Mouse (Mus musculus) liver, embryonic 15.5 days (tissue): Measurements from ENCODE around the gene Uqcrfs1. TPM values are rescaled to one million over a fixed set of nuclear protein-coding genes. Genes with fewer than 3 reads are reported as not detected.

Experiments
- ATAC-seq: fragments of 200-750 bp; cut with Nextera tagmentation; 2 replicates; pipeline ENCODE4 v1.8.0; 2017; ENCODE audit warnings: moderate number of reproducible peaks, mild to moderate bottlenecking, moderate library complexity; ENCODE audit not compliant: insufficient read depth
- H3K27ac ChIP-seq: fragments of 300-500 bp; sonication (generic); replicated peaks from 2 replicates; pipeline ENCODE4 v1.5.1; 2015; ENCODE audit warnings: mild to moderate bottlenecking, inconsistent platforms
- H3K27me3 ChIP-seq: fragments of 300-500 bp; sonication (generic); 2 replicates; pipeline ENCODE4 v1.6.1; 2015; ENCODE audit warnings: mild to moderate bottlenecking, inconsistent platforms
- H3K36me3 ChIP-seq: fragments of 300-500 bp; sonication (generic); replicated peaks from 2 replicates; pipeline ENCODE4 v1.6.1; 2015; ENCODE audit warnings: moderate library complexity, mild to moderate bottlenecking, inconsistent platforms
- H3K4me1 ChIP-seq: fragments of 300-500 bp; sonication (generic); replicated peaks from 2 replicates; pipeline ENCODE4 v1.6.1; 2015; ENCODE audit warnings: inconsistent platforms
- H3K4me2 ChIP-seq: fragments of 300-500 bp; sonication (generic); 2 replicates; pipeline ENCODE4 v1.6.1; 2015; ENCODE audit warnings: moderate library complexity, mild to moderate bottlenecking, inconsistent platforms
- H3K4me3 ChIP-seq: fragments of 300-500 bp; sonication (generic); replicated peaks from 2 replicates; pipeline ENCODE4 v1.5.1; 2015; ENCODE audit warnings: mild to moderate bottlenecking, inconsistent platforms
- H3K9ac ChIP-seq: fragments of 300-500 bp; sonication (generic); 2 replicates; pipeline ENCODE4 v1.6.1; 2015; ENCODE audit warnings: moderate library complexity, mild to moderate bottlenecking, inconsistent platforms
- H3K9me3 ChIP-seq: fragments of 300-500 bp; sonication (generic); replicated peaks from 2 replicates; pipeline ENCODE4 v1.6.1; 2016; ENCODE audit warnings: inconsistent platforms
- WGBS: fragments of 180-500 bp; shearing (Covaris S2); methylation state at CpG from one replicate; pipeline ENCODE4 v1.1.7; 2015; ENCODE audit warnings: mixed read lengths; ENCODE audit not compliant: insufficient replicate concordance; 5-methylcytosine and 5-hydroxymethylcytosine counted together
- polyA plus RNA-seq: library from polyadenylated mRNA; unstranded; fragments of >200 nt; fragmentation: Nextera tagmentation; extraction: Ambion mirVana; gene quantifications from 2 replicates; pipeline ENCODE4 v1.2.1, GENCODE M21; 2015

The Uqcrfs1 gene
- 164 and 165 TPM in 2 replicates for polyA plus RNA-seq

DNA sequence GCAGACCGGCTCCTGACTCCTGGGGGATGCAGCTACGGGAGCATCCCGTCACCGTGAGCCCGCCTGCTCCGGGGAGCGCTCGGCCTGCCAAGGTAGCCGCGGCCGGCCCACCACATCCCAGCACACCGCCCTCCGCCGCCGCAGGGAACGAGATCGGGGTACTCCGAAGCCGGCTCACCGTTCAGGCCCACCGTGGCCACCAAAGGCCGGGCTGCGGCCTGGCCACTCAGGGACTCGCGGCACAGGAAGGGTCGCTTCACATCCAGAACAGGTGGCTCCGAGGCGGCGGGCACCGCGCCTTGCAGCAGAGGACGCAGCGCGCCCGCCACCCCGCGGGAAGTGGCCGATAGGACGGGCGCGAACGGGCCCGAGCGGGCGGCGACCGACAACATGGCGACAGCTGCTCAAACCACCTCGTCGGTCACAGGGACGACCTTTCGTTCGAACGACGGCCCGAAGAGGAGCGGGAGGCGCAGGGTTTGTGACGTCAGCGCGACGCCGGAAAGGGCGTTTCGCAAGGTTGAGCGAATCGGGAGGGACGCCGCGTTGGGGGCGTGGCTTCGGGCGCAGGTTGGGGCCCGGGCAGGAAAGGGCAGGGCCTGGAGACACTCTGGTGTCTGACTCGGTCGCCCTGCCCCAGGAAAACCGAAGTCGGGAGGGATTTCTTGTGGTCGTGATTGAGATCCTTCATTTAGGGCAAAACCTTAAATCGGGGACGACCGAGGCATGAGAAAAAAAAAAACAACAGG lies at the start of gene Uqcrfs1:
Gene Uqcrfs1 (minus strand): TSS at position 507 of the 749 bp plus-strand sequence.
- peak; percentile 98 for ATAC-seq
- peaks cover 26% of the 10 kb centered on the region for H3K4me1 ChIP-seq
- H3K9me3 ChIP-seq = no peaks in the 10 kb centered on the region
- H3K4me3 ChIP-seq = peak within 1 kb of the TSS; percentile 99
- WGBS = under 1% methylated on average over 82 of the region's 82 CpGs
- peaks cover 8% of the 10 kb centered on the region for H3K36me3 ChIP-seq
- H3K27ac ChIP-seq = peak within 1 kb of the TSS; percentile 86
- no peaks in the 10 kb centered on the region for H3K27me3 ChIP-seq
- peak within 1 kb of the TSS; percentile 93 for H3K9ac ChIP-seq
- peak within 1 kb of the TSS; percentile 80 for H3K4me2 ChIP-seq

DNA sequence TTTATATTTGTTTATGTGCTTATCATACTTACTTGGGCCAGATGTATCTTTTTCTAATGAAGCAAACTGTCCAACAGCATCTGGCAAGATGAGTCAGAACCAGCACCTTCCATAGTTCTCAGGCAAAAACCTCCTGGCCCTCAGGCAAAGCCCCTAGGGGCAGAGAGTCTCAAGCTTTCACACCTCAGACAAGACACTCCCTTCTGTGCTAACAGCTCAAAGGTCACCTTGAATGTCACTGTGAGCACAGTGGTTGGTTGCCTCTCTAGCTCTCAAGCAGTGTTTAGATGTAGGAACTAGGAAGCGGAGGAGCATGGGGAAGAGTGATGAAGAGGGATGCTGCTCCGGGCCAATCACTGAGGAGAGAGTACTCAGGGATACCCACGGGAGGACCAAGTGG lies 40.6 kb upstream of the Uqcrfs1 start:
- Histone ChIP-seq H3K4me3 (no peak overlapping the region), H3K27me3 (no peaks in the 10 kb centered on the region), H3K4me2 (no peak overlapping the region), H3K27ac (no peak overlapping the region), H3K4me1 (no peaks in the 10 kb centered on the region), H3K36me3 (no peaks in the 10 kb centered on the region), H3K9me3 (no peaks in the 10 kb centered on the region), H3K9ac (no peak overlapping the region)
- WGBS = 67% methylated on average over 3 of the region's 3 CpGs
- ATAC-seq = no peak

DNA sequence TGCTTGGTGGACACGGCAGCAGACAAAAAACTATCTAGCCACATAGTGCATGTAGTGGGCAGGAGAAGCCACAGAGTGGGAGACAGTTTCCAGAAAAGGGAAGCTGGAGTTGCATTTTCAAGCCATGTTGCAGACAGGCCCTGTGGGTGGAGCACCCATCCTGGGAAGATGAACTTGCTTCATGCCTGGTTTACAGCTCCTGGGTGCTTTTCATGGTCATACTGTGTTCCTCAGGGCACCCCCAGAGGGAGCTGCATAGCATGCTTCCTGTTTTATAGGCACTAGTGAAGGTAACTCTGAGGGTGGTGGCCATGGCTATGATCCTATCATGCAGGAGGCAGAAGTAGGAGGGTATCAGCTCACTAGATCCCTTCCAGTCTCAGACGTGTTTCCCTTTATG lies 37.4 kb upstream of the Uqcrfs1 start:
- ATAC-seq = no peak
- H3K9me3 ChIP-seq = no peaks in the 10 kb centered on the region
- H3K27ac ChIP-seq = no peak overlapping the region
- H3K27me3 ChIP-seq = no peaks in the 10 kb centered on the region
- no peaks in the 10 kb centered on the region for H3K36me3 ChIP-seq
- H3K9ac ChIP-seq = no peak overlapping the region
- no peak overlapping the region for H3K4me3 ChIP-seq
- H3K4me2 ChIP-seq = no peak overlapping the region
- H3K4me1 ChIP-seq = no peaks in the 10 kb centered on the region
- WGBS = 25% methylated on average over 2 of the region's 2 CpGs

DNA sequence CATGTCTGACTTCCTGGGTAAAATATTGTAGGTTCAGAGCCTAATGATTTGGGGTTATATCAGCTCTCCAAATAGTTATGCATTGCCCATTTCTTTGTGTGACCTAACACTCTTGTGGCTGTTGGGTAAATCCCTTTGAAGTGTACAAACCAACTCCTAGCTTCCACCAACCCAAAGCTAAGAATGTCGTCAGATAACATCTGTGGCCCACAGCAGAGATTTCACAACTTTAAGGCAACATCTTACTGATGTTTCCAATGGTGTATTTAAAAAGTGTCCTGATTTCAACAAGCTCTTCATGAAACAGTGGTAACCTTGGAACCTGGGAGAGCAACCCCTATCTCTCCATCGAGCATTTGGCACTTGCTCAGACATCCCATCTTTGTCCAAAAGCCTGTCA lies 33.6 kb upstream of the Uqcrfs1 start:
- H3K27ac ChIP-seq = no peak overlapping the region
- no peaks in the 10 kb centered on the region for H3K4me1 ChIP-seq
- ATAC-seq = no peak
- no peak overlapping the region for H3K4me2 ChIP-seq
- H3K9ac ChIP-seq = no peak overlapping the region
- H3K4me3 ChIP-seq = no peak overlapping the region
- WGBS = 42% methylated on average over 2 of the region's 2 CpGs
- H3K9me3 ChIP-seq = no peaks in the 10 kb centered on the region
- no peaks in the 10 kb centered on the region for H3K36me3 ChIP-seq
- H3K27me3 ChIP-seq = no peaks in the 10 kb centered on the region

DNA sequence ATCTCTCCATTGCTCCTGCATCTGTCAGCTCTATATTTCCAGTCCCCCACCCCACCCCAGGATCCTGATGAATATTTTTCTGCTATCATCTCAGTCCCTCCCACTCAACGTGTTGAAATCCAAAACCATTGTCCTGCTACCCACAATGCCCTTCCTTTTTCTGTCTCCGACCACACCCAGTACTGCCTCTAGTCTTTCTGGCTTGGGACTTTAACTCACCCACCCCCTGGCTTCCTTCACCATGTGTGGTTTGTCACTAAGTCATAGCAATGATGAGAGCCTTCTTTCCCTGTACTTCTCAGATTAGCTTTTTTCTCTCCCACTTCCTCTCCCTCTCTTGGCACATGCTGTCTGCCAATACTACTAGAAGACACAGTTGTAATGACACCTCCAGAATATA lies 31.7 kb upstream of the Uqcrfs1 start:
- no peaks in the 10 kb centered on the region for H3K9me3 ChIP-seq
- ATAC-seq = no peak
- 35% methylated on average over 2 of the region's 2 CpGs for WGBS

DNA sequence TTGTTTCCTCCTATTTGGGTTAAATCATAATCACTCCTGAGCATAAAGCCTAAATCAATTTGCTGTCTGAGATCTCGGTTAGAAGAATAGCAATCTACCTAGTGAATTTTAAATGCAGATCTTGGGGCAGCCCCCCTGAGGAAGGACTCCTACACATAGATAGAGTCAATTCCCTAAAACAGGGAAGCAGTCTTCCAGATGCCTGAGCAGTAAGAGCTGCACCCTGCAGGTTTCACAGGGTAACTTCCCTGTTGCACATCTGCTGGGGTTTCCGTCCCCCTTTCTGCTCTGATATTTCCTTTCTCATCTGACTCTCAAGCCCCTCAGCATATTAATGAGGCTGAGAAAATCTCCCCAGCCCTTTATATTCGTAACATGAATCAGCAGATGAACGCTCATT lies 27.8 kb upstream of the Uqcrfs1 start:
- no peak overlapping the region for H3K4me2 ChIP-seq
- no peaks in the 10 kb centered on the region for H3K36me3 ChIP-seq
- H3K27ac ChIP-seq = no peak overlapping the region
- no peak for ATAC-seq
- H3K4me1 ChIP-seq = no peaks in the 10 kb centered on the region
- no peak overlapping the region for H3K4me3 ChIP-seq
- 43% methylated on average over 4 of the region's 4 CpGs for WGBS
- no peaks in the 10 kb centered on the region for H3K9me3 ChIP-seq
- no peaks in the 10 kb centered on the region for H3K27me3 ChIP-seq
- no peak overlapping the region for H3K9ac ChIP-seq

More for the DNA sequence above, 31.7 kb upstream of the Uqcrfs1 start:
- Histone ChIP-seq H3K36me3 (no peaks in the 10 kb centered on the region), H3K27me3 (no peaks in the 10 kb centered on the region), H3K9ac (no peak overlapping the region), H3K4me2 (no peak overlapping the region), H3K27ac (no peak overlapping the region), H3K4me3 (no peak overlapping the region), H3K4me1 (no peaks in the 10 kb centered on the region)

DNA sequence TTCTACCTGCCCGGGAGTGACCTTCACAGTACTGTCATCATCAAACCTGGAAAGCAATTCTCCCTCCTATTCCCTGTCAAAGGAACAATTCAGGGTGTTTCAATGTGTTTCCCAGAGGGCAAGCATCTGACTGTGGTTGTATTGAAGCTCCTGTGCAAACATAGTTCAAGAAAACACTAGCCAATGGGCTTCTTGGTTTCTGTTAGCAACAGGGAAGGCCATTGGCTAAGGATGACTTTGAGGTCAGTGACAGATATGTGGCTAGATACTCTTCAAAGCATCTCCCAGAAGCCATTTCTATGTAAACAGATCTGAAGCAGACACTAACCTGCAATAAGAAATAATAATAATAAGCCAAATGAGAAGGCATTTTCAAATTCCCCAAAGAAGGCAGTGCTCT lies 25.0 kb upstream of the Uqcrfs1 start:
- Histone ChIP-seq H3K27ac (no peak overlapping the region), H3K4me2 (no peak overlapping the region), H3K4me3 (no peak overlapping the region), H3K27me3 (no peaks in the 10 kb centered on the region), H3K9me3 (no peaks in the 10 kb centered on the region), H3K4me1 (no peaks in the 10 kb centered on the region), H3K36me3 (no peaks in the 10 kb centered on the region), H3K9ac (no peak overlapping the region)
- WGBS = 59% methylated on average over 1 of the region's 1 CpGs
- no peak for ATAC-seq

DNA sequence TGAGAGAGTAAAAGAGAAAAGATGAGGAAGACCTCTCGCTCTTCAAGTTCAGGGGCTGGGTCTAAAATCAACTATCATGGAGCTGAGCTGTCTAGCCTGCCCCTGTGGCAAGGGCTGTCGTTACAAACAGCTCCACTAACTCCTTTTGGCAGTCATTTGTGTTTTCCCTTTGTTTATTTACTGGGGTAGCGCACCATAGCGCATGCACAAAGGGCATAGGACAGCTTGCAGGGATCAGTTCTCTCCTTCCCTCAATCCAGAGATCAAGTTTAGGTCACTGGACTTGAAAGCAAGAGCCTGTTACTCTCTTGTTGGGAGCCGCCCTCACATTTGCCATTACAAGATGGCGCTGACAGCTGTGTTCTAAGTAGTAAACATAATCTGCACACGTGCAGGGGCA lies 22.4 kb upstream of the Uqcrfs1 start:
- no peak overlapping the region for H3K4me3 ChIP-seq
- no peaks in the 10 kb centered on the region for H3K4me1 ChIP-seq
- 52% methylated on average over 7 of the region's 7 CpGs for WGBS
- no peak for ATAC-seq
- no peaks in the 10 kb centered on the region for H3K27me3 ChIP-seq
- no peak overlapping the region for H3K27ac ChIP-seq
- H3K4me2 ChIP-seq = no peak overlapping the region
- H3K36me3 ChIP-seq = no peaks in the 10 kb centered on the region
- no peak overlapping the region for H3K9ac ChIP-seq
- no peaks in the 10 kb centered on the region for H3K9me3 ChIP-seq

DNA sequence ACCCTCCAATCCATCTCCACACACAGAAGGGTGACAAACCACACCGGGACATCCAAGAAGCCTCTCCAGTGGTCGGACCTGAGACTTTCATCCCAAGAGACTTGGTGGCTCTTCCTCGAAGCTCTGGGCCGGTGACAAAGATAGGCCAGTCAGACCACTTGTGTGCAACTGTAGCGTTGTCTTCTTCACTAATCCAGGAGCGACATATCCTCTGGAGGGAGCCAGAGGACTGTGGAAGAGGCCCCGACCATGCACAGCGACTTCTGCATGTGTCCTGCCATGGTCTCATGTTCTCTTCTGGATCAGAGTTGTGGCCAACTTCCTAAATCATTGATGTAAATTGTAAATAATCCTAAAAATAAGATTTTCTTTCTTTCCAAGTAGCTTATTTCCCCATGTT lies 21.6 kb upstream of the Uqcrfs1 start:
- ATAC-seq = no peak
- Histone ChIP-seq H3K4me1 (no peaks in the 10 kb centered on the region), H3K9ac (no peak overlapping the region), H3K36me3 (no peaks in the 10 kb centered on the region), H3K4me3 (no peak overlapping the region), H3K27me3 (no peaks in the 10 kb centered on the region), H3K9me3 (no peaks in the 10 kb centered on the region), H3K27ac (no peak overlapping the region), H3K4me2 (no peak overlapping the region)
- WGBS = 45% methylated on average over 8 of the region's 8 CpGs

DNA sequence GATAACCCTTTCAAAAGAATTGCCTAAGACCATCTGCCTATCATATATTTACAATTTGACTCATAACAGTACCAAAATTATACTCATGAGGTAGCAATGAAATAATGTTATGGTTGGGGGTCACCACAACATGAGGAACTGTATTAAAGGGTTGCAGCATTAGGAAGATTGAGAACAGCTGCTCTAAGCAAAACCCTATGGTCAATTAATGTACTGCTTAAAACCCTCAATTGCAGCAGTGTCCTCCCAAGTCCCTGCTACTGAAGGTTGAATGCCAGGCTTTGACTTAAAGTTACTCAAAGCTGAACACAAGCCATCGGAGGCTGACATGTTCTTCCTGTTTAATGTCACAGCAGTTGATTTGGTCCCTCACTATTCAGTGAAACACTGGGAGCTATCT lies 15.4 kb upstream of the Uqcrfs1 start:
- no peak for ATAC-seq
- Histone ChIP-seq H3K4me3 (no peak overlapping the region), H3K9ac (no peak overlapping the region), H3K9me3 (no peaks in the 10 kb centered on the region), H3K4me2 (no peak overlapping the region), H3K36me3 (no peaks in the 10 kb centered on the region), H3K27me3 (0 out of 2 replicates have a peak, but pooled peaks cover 4% of the 10 kb centered on the region), H3K27ac (no peak overlapping the region), H3K4me1 (no peaks in the 10 kb centered on the region)
- 50% methylated on average over 1 of the region's 1 CpGs for WGBS

DNA sequence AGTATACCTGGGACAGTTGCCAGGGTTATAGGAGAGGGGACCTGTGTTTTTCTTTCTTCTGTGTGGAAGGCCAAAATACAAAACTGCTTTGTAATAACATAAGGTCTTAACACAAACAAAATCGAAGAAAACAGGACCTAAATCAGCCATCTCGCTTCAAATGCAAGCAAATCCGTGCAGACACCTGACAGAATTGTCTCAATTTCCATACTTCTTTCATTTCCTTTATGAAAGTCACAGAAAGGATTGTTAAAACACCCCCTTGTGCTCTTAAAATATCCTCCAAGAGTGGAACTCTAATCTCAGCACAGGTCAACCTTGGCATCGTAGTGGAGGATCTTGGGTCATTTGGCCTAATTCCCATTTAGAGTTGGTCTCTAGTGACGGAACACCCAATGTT lies 14.9 kb upstream of the Uqcrfs1 start:
- 57% methylated on average over 5 of the region's 5 CpGs for WGBS
- H3K4me2 ChIP-seq = no peak overlapping the region
- ATAC-seq = no peak
- no peaks in the 10 kb centered on the region for H3K36me3 ChIP-seq
- 0 out of 2 replicates have a peak, but pooled peaks cover 4% of the 10 kb centered on the region for H3K27me3 ChIP-seq
- H3K4me1 ChIP-seq = no peaks in the 10 kb centered on the region
- no peak overlapping the region for H3K4me3 ChIP-seq
- H3K9ac ChIP-seq = no peak overlapping the region
- no peaks in the 10 kb centered on the region for H3K9me3 ChIP-seq
- no peak overlapping the region for H3K27ac ChIP-seq

DNA sequence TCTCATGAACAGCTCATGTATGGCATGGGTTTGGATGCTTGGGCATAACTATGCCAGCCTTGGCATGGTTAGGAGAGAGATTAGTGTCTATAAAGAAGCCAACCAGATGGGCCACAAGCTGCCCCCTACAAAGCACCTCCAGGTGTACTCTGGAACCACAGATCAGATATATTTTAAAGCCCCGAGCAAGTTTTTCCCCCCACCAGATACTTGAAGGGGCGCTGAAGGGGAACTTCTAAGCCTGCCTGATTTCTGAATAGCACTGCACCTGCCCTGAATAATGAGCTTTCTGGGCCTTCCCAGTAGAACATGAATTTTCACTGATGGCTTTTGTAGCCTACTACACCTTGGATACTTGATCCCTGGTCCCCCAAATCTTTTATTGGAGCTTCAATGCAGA lies 12.6 kb upstream of the Uqcrfs1 start:
- ATAC-seq = no peak
- no peak overlapping the region for H3K9ac ChIP-seq
- no peak overlapping the region for H3K4me3 ChIP-seq
- no peaks in the 10 kb centered on the region for H3K4me1 ChIP-seq
- H3K27ac ChIP-seq = no peak overlapping the region
- 46% methylated on average over 2 of the region's 2 CpGs for WGBS
- H3K4me2 ChIP-seq = no peak overlapping the region
- 0 out of 2 replicates have a peak, but pooled peaks cover 4% of the 10 kb centered on the region for H3K27me3 ChIP-seq
- H3K9me3 ChIP-seq = no peaks in the 10 kb centered on the region
- H3K36me3 ChIP-seq = no peaks in the 10 kb centered on the region
